Mouse (Mus musculus) stomach, embryonic 16.5 days (tissue): Measurements from ENCODE around the gene Ptgis. TPM values are rescaled to one million over a fixed set of nuclear protein-coding genes. Genes with fewer than 3 reads are reported as not detected.

Source experiments
- ATAC-seq: fragments of 200-750 bp; cut with Nextera tagmentation; 2 replicates; pipeline ENCODE4 v1.8.0; 2017; ENCODE audit warnings: moderate number of reproducible peaks, moderate TSS enrichment; ENCODE audit not compliant: insufficient read depth, low FRiP score
- H3K27ac ChIP-seq: fragments of 300-500 bp; sonication (generic); 2 replicates; pipeline ENCODE4 v1.5.1; 2014; ENCODE audit warnings: low read length
- H3K27me3 ChIP-seq: fragments of 300-500 bp; sonication (generic); 2 replicates; pipeline ENCODE4 v1.6.1; 2014; ENCODE audit warnings: low read length, control low read depth, mixed read lengths; ENCODE audit not compliant: control insufficient read depth, insufficient read depth
- H3K36me3 ChIP-seq: fragments of 300-500 bp; sonication (generic); 2 replicates; pipeline ENCODE4 v1.6.1; 2014; ENCODE audit warnings: low read length; ENCODE audit not compliant: control insufficient read depth, insufficient read depth
- H3K4me1 ChIP-seq: fragments of 300-500 bp; sonication (generic); 2 replicates; pipeline ENCODE4 v1.6.1; 2014; ENCODE audit warnings: low read length, control low read depth, mixed read lengths; ENCODE audit not compliant: control insufficient read depth, insufficient read depth
- H3K4me2 ChIP-seq: fragments of 300-500 bp; sonication (generic); 2 replicates; pipeline ENCODE4 v1.6.1; 2014; ENCODE audit warnings: low read depth, low read length, mixed read lengths
- H3K4me3 ChIP-seq: fragments of 300-500 bp; sonication (generic); replicated peaks from 2 replicates; pipeline ENCODE4 v1.5.1; 2014; ENCODE audit warnings: mild to moderate bottlenecking, low read length
- H3K9ac ChIP-seq: fragments of 300-500 bp; sonication (generic); 2 replicates; pipeline ENCODE4 v1.6.1; 2014; ENCODE audit warnings: low read length
- H3K9me3 ChIP-seq: fragments of 300-500 bp; sonication (generic); replicated peaks from 2 replicates; pipeline ENCODE4 v1.6.1; 2016; ENCODE audit warnings: low read length, control low read depth; ENCODE audit not compliant: control insufficient read depth
- WGBS: fragments of 180-500 bp; shearing (Covaris S2); extraction: QIAGEN DNeasy Blood & Tissue Kit; methylation state at CpG from one replicate; pipeline ENCODE4 v1.1.7; 2014; 5-methylcytosine and 5-hydroxymethylcytosine counted together
- polyA plus RNA-seq: library from polyadenylated mRNA; unstranded; fragments of >200 nt; fragmentation: Nextera tagmentation; extraction: Ambion mirVana; gene quantifications from 2 replicates; pipeline ENCODE4 v1.2.1, GENCODE M21; 2015

Gene Ptgis
- polyA plus RNA-seq, 1 experiment from 2014 or later, result 24.3 TPM

DNA sequence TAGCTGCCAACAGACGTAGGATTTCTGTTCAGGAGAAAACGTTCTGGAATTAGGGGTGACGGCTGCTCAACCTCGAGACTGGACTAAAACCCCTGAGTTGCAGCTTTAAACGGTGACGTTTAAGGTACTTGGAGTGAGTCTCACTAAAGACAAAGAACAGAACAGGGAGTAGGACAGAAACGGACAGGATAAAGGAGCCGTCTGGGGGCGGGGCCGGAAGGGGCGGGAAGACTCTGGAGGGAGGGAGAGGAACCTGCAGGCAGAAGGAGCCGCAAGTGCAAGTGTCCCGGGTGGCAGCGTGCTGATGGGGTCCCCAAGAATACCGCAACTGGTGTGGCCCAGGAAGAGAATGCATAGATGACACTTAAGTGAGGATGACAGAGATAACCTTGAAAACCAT is 9.8 kb downstream of the Ptgis start:
- Histone ChIP-seq H3K9ac (no peak overlapping the region), H3K27me3 (no peaks in the 10 kb centered on the region), H3K4me3 (no peak overlapping the region), H3K9me3 (no peaks in the 10 kb centered on the region), H3K36me3 (no peaks in the 10 kb centered on the region), H3K4me1 (peaks cover 12% of the 10 kb centered on the region), H3K4me2 (peak overlapping the region; percentile 32), H3K27ac (no peak overlapping the region)
- 19% methylated on average over 15 of the region's 15 CpGs for WGBS
- no peak for ATAC-seq

DNA sequence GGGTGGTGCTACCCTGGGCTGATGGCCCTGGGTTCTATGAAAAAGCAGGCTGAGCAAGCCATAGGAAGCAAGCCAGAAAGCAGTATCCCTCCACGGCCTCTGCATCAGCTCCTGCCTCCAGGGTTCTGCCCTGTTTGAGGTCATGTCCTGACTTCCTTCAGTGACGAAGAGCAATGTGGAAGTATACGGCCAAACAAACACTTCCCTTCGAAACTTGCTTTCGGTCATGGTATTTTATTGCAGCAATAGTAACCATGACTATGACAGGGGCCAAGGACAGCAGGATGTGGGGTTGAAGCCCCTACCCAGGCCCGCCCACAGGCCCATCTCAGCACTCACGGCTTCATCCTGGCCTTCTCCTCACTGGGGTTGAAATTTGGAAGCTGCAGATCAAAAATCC is 15.5 kb downstream of the Ptgis start:
- Histone ChIP-seq H3K4me1 (no peaks in the 10 kb centered on the region), H3K27ac (no peak overlapping the region), H3K9ac (no peak overlapping the region), H3K4me2 (no peak overlapping the region), H3K36me3 (no peaks in the 10 kb centered on the region), H3K4me3 (no peak overlapping the region), H3K9me3 (no peaks in the 10 kb centered on the region), H3K27me3 (no peaks in the 10 kb centered on the region)
- WGBS, result 77% methylated on average over 7 of the region's 7 CpGs
- no peak for ATAC-seq

DNA sequence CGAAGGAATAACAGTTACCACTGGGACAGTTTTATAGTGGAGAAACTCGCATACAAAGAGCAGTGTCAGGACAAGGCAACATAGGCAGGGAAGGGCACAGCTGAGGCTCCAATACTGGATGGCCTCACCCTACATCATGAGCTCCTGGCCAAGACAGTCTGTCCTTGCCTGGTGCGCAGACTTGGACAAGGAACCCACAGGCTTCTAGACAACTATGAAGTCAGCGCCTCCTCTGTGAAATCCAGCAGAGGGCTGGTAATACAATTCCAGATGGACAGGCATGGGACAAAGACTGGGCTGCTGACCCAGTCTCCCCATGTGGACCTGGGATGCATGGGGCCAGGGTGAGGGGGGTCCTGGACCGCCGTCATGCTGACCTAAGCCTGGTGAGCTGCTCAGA is 16.2 kb downstream of the Ptgis start:
- no peaks in the 10 kb centered on the region for H3K27me3 ChIP-seq
- H3K4me1 ChIP-seq, result no peaks in the 10 kb centered on the region
- H3K9ac ChIP-seq, result no peak overlapping the region
- no peak overlapping the region for H3K27ac ChIP-seq
- no peaks in the 10 kb centered on the region for H3K9me3 ChIP-seq
- no peak for ATAC-seq
- no peak overlapping the region for H3K4me3 ChIP-seq
- H3K4me2 ChIP-seq, result no peak overlapping the region
- 88% methylated on average over 6 of the region's 6 CpGs for WGBS
- no peaks in the 10 kb centered on the region for H3K36me3 ChIP-seq

DNA sequence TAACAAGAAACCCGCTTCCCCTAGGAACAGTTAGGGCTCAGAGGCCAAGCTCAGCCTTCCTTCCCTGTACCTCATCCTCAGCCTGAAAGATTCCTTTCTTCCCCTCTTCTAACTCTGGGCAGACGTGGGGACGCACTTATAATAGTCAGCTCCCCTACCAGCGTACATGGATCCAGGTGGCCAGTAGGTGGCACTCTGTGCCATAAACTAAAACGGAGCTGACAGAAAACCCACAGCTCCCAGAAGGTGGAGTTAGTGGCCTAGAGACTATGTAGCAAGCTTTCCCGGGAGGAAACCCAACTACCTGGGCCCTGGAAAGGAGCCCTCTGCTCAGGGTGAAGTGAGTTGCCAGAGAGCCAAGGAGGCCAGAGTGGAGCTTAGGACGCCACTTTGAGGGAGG is 18.3 kb downstream of the Ptgis start:
- Histone ChIP-seq H3K4me2 (no peak overlapping the region), H3K9ac (no peak overlapping the region), H3K27ac (no peak overlapping the region), H3K4me3 (no peak overlapping the region), H3K27me3 (no peaks in the 10 kb centered on the region), H3K36me3 (no peaks in the 10 kb centered on the region), H3K4me1 (no peaks in the 10 kb centered on the region), H3K9me3 (no peaks in the 10 kb centered on the region)
- 27% methylated on average over 7 of the region's 7 CpGs for WGBS
- peak; percentile 44; the same call in 1 of the 2 replicates for ATAC-seq

DNA sequence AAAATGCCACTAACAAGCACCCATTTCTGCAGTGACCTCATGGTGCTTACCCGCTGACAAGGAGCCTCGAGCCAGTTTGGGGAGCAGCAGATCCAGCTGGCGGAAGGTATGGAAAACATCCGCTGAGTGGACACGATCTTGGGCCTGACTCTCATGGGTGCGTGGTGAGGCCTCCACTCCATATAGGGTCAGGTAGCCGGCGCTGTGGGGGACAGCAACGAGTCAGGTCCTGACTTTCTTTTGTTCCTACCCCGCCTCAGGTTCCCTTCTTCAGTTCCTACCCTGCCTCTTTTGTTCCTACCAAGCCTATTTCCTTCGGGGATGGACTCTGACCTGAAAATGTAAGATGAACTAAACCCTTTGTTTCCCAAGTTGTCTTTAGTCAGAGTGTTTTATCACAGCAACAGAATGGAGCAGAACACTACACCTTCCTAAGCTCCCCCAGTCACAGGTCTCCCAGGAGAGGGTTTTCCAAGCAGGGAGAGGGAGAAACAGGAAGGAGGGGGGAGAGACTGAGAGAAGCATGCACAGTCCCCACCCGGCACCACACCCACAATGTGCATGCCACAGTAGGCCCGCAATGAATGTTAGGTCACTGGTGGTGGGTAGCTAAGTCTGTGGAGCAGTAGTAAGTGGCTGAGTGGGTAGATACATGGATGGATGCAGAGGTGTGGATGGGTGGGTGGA is 19.1 kb downstream of the Ptgis start:
- Histone ChIP-seq H3K4me2 (no peak overlapping the region), H3K27ac (no peak overlapping the region), H3K27me3 (no peaks in the 10 kb centered on the region), H3K4me1 (no peaks in the 10 kb centered on the region), H3K36me3 (no peaks in the 10 kb centered on the region), H3K9me3 (no peaks in the 10 kb centered on the region), H3K4me3 (no peak overlapping the region), H3K9ac (no peak overlapping the region)
- ATAC-seq, result no peak
- 69% methylated on average over 13 of the region's 13 CpGs for WGBS

DNA sequence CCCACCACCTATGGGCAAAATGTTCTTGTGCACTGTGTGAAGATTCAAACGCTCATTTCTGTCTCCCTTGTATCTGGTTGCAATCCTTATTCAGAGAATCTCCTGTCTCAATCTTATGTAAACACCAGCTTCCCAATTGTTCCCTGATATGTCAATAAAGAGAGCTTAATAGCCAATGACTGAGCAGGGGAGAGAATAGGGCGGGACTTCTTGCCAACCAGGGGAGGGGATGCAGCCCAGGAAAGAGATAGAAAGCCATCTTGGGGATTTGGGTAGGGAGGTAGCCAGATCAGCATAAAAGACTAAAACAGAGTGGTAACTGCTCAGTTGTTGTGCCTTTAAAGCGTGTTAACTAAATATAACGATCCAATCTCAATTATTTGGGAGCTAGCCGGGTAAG is 19.7 kb downstream of the Ptgis start:
- Histone ChIP-seq H3K4me3 (no peak overlapping the region), H3K36me3 (no peaks in the 10 kb centered on the region), H3K27me3 (no peaks in the 10 kb centered on the region), H3K4me1 (no peaks in the 10 kb centered on the region), H3K4me2 (no peak overlapping the region), H3K9me3 (no peaks in the 10 kb centered on the region), H3K9ac (no peak overlapping the region), H3K27ac (no peak overlapping the region)
- WGBS, result 79% methylated on average over 5 of the region's 5 CpGs
- ATAC-seq, result no peak

DNA sequence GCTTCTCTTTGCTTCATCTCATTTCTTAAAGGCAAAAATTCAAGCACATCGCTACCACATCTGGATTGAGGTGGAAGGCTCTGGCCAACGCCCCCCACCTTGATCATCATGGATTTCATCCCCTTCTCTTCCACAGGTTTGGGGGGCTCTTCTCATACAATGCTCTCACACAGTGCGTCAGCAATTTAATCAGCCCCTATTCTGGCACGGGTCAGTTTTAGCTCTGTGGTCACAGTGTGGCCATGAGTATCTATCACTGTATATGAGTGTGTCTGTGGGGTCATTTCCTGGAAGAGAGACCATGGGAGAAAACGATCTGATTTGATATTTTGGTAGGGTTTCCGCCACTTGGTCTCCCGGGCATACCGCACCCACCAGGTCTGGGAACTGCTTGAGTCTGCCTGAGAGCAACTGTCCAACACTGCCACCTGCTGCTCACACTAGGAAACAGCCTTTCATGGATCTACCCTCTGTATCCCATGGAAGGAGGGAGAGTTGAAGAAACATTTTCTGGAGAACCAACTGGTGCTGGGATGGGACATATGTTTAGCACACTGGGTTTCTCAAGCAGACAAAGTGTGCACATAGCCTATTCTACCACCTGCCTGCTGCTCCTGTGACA is 21.1 kb downstream of the Ptgis start:
- 42% methylated on average over 8 of the region's 8 CpGs for WGBS
- Histone ChIP-seq H3K36me3 (no peaks in the 10 kb centered on the region), H3K4me1 (no peaks in the 10 kb centered on the region), H3K9me3 (no peaks in the 10 kb centered on the region), H3K27ac (no peak overlapping the region), H3K4me3 (no peak overlapping the region), H3K27me3 (no peaks in the 10 kb centered on the region), H3K9ac (no peak overlapping the region), H3K4me2 (no peak overlapping the region)
- peak; percentile 80; the same call in 1 of the 2 replicates for ATAC-seq

DNA sequence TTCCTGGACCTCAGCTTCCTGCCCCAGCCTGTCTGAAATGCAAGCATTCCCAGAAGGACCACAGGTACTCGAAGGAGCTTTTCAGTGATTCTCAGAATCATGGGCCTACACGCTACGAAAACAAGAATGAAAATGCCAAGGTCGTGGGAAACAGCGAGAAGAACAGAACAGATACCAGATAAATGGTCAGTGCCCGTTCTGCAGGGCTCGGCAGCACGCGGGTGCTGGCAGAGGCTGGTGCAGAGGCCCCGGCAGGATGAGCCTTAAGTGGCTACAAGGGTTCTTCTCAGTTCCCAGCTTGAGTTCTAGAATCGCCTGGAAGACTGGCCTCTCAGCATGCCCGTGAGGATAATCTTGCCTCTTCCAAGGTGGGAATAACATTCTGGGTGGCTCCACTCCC is 26.7 kb downstream of the Ptgis start:
- no peak for ATAC-seq
- no peaks in the 10 kb centered on the region for H3K9me3 ChIP-seq
- no peak overlapping the region for H3K4me3 ChIP-seq
- no peaks in the 10 kb centered on the region; the same call in 1 of the 2 replicates for H3K36me3 ChIP-seq
- H3K4me1 ChIP-seq, result no peaks in the 10 kb centered on the region
- WGBS, result 93% methylated on average over 12 of the region's 12 CpGs
- no peak overlapping the region for H3K27ac ChIP-seq
- H3K27me3 ChIP-seq, result no peaks in the 10 kb centered on the region
- H3K4me2 ChIP-seq, result no peak overlapping the region
- H3K9ac ChIP-seq, result no peak overlapping the region

DNA sequence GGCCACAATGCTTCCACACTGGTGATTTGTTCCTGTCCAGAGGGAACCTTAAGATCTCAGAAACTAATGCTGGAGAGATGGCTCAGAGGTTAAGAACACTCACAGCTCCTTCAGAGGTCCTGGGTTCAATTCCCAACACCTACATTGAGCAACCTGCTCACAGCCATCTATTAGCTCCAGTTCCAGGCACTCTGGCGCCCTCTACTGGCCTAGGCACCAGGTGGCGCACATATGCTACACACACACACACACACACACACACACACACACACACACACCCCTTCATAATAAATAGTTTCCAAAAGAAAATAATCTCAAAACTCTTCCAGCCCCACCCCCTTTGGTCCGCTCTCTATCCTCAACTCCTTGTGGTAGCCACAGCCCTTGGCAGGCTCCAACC is 27.3 kb downstream of the Ptgis start:
- no peak overlapping the region for H3K4me3 ChIP-seq
- H3K9me3 ChIP-seq, result no peaks in the 10 kb centered on the region
- H3K9ac ChIP-seq, result no peak overlapping the region
- no peak overlapping the region for H3K27ac ChIP-seq
- H3K27me3 ChIP-seq, result no peaks in the 10 kb centered on the region
- no peak overlapping the region for H3K4me2 ChIP-seq
- 95% methylated on average over 3 of the region's 3 CpGs for WGBS
- ATAC-seq, result no peak
- H3K4me1 ChIP-seq, result no peaks in the 10 kb centered on the region
- no peaks in the 10 kb centered on the region; the same call in 1 of the 2 replicates for H3K36me3 ChIP-seq
